In genomic region chr1:138328320-138328719, GRCm38 (mm10) we compare ENCODE assay signal across 9 mouse cellular contexts. TPM values are rescaled to one million over a fixed set of nuclear protein-coding genes. Genes with fewer than 3 reads are reported as not detected.
DNase-seq lines count a peak whose midpoint lies in the region; ATAC-seq lines count a peak whose summit lies in the region.
"Had no signal": no experiment of that assay in that cellular context is flagged by ENCODE, and none has a peak within 500 bp of the region (broad histone marks: within the 10 kb centered on the region; RNA-seq: fewer than 3 reads in every experiment).

No protein-coding gene starts in this region.

- no peaks in the 10 kb centered on the region for H3K4me1 ChIP-seq in heart, embryonic 10.5 days
- H3K4me1 ChIP-seq in neural tube, embryonic 14.5 days (ENCODE audit: control insufficient read depth, insufficient read depth, low read length), result no peaks in the 10 kb centered on the region

- H3K9me3 ChIP-seq in heart, embryonic 10.5 days, result no peaks in the 10 kb centered on the region
- H3K9me3 ChIP-seq in neural tube, embryonic 14.5 days (ENCODE audit: control insufficient read depth, low read length), result no peaks in the 10 kb centered on the region

- peak; percentile 68 for DNase-seq in heart, adult 8-10 months (ENCODE audit: low spot score)
- no peak for DNase-seq in heart, embryonic 10.5 days (ENCODE audit: low spot score)
- DNase-seq in B cell, adult 2 months, result peak; percentile 45 to 51
- DNase-seq in R1 (ENCODE audit: low read depth, low spot score), result peak; percentile 17
- peak; percentile 62 for DNase-seq in forelimb bud, embryonic 11.5 days (ENCODE audit: low read depth, low spot score)
- DNase-seq in layer of hippocampus, postnatal 14 days (ENCODE audit: low spot score in 2 of 2), result peak; percentile 36 to 75
- DNase-seq in ovary, postnatal 36 days (ENCODE audit: low spot score), result no peak

- peak overlapping the region; percentile 42 for H3K4me2 ChIP-seq in neural tube, embryonic 14.5 days (ENCODE audit: low read depth, low read length)

- ATAC-seq in neural tube, embryonic 14.5 days (ENCODE audit: low read depth), result no peak; the same call in 1 of the 2 replicates

- no peak overlapping the region for H3K4me3 ChIP-seq in heart, embryonic 10.5 days
- H3K4me3 ChIP-seq in neural tube, embryonic 14.5 days (ENCODE audit: low read depth, low read length), result no peak overlapping the region

- 17% methylated on average over 12 of the region's 12 CpGs for WGBS in heart, embryonic 10.5 days
- WGBS in neural tube, embryonic 14.5 days, result 14% methylated on average over 12 of the region's 12 CpGs

- H3K27me3 ChIP-seq in heart, embryonic 10.5 days (ENCODE audit: insufficient read depth, poor library complexity, severe bottlenecking), result no peaks in the 10 kb centered on the region
- H3K27me3 ChIP-seq in neural tube, embryonic 14.5 days (ENCODE audit: control insufficient read depth, insufficient read depth, low read length), result no peaks in the 10 kb centered on the region

- no peak overlapping the region for H3K27ac ChIP-seq in heart, embryonic 10.5 days
- no peak overlapping the region for H3K27ac ChIP-seq in neural tube, embryonic 14.5 days (ENCODE audit: low read depth, low read length)

- H3K9ac ChIP-seq in neural tube, embryonic 14.5 days (replicated peaks; ENCODE audit: low read depth, low read length), result no peak overlapping the region; the same call in 1 of the 2 replicates

- H3K36me3 ChIP-seq in heart, embryonic 10.5 days, result no peaks in the 10 kb centered on the region
- H3K36me3 ChIP-seq in neural tube, embryonic 14.5 days (ENCODE audit: control insufficient read depth, insufficient read depth, low read length), result no peaks in the 10 kb centered on the region

RNA-seq across cellular contexts. Expression of gene Atp6v1g3, which starts 54.8 kb away (rescaled TPM):
- total RNA-seq in heart, adult 8-10 months (2022), result not detected
- not detected in 2 replicates for polyA plus RNA-seq in heart, embryonic 10.5 days (2016; fragmentation: Nextera tagmentation; extraction: Ambion mirVana)
- total RNA-seq in layer of hippocampus, postnatal 14 days (2021), result not detected
- polyA plus RNA-seq in neural tube, embryonic 14.5 days (2014; fragmentation: Nextera tagmentation; extraction: Ambion mirVana), result not detected in 2 replicates
- polyA plus RNA-seq: small intestine, adult 2 months had no signal

Comparison
In these comparisons a context has a peak if more than half of its experiments do, and no peak if none do; other contexts are left out.
1. DNase-seq: peak in heart, adult 8-10 months (single experiment), B cell, adult 2 months (2 of 2), R1 (single experiment), forelimb bud, embryonic 11.5 days (single experiment) and layer of hippocampus, postnatal 14 days (2 of 2); none in heart, embryonic 10.5 days (single experiment) and ovary, postnatal 36 days (single experiment).